Mouse (Mus musculus) brain, embryonic 14.5 days (tissue): ENCODE data around the gene Cerk.
"Not testable (repeated sequence)": the region's sequence is repeated elsewhere in the genome, so short reads cannot be mapped to it uniquely, and the experiment has no call there.

Source experiments
- CTCF ChIP-seq: fragments of 200-500 bp; IDR thresholded peaks from 2 replicates; pipeline ENCODE4 v1.5.1; 2012; ENCODE audit warnings: inconsistent platforms, mild to moderate bottlenecking, moderate library complexity, borderline replicate concordance; ENCODE audit not compliant: insufficient read depth, insufficient read length; ENCODE audit errors: extremely low read depth
- POLR2A ChIP-seq: fragments of 200-500 bp; IDR thresholded peaks from 2 replicates; pipeline ENCODE4 v1.6.1; 2012; ENCODE audit warnings: mild to moderate bottlenecking, inconsistent platforms, borderline replicate concordance; ENCODE audit not compliant: poor library complexity, insufficient read depth, insufficient read length, severe bottlenecking; ENCODE audit errors: extremely low read depth

GRCm38 (mm10) chr15:86212193-86212592, 26.3 kb upstream of the Cerk start:
- TF ChIP-seq CTCF, POLR2A: not testable (repeated sequence)
